Mouse (Mus musculus) embryonic fibroblast, embryonic 13.5 days (primary cell): ENCODE results near the gene Fam205a1.

Experiments
- CTCF ChIP-seq: IDR thresholded peaks from 2 replicates; pipeline ENCODE4 v1.5.1; 2011; ENCODE audit warnings: mild to moderate bottlenecking, control low read depth, low read length, moderate library complexity, borderline replicate concordance; ENCODE audit not compliant: insufficient read depth
- POLR2A ChIP-seq: IDR thresholded peaks from 2 replicates; pipeline ENCODE4 v1.6.1; 2011; ENCODE audit warnings: low read depth, mild to moderate bottlenecking, control low read depth, low read length, moderate library complexity

DNA sequence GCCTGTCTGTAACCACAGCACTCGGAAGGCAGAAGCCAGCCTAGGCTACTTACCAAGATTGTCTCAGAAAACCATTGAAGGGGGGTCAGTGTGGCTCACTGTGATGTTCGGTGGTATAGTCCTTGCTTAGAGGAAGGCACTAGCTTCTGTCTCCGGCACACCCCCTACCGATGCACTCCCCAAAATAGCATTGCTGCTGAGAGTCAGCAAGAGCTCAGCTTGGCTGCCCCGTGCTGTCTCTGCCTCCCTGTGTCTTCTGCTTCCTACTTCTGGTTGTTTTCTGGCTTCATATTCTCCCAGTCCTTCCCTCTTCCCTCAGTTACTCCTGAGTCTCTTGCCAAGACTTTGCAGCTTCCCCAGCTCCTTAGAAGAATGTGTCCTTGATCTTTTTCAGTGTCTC lies 47.2 kb upstream of the Fam205a1 start:
- TF ChIP-seq POLR2A (no peak), CTCF (no peak)
